Mouse (Mus musculus) E14TG2a.4 (cell line): ENCODE data around the gene Capns2.

Experiments
- CTCF ChIP-seq: conservative IDR thresholded peaks from 2 replicates; pipeline ENCODE4 v1.5.1; 2014; ENCODE audit warnings: low read length
- POU5F1 ChIP-seq: IDR thresholded peaks from 2 replicates; pipeline ENCODE4 v1.6.1; 2014; ENCODE audit warnings: low read length, borderline replicate concordance

DNA sequence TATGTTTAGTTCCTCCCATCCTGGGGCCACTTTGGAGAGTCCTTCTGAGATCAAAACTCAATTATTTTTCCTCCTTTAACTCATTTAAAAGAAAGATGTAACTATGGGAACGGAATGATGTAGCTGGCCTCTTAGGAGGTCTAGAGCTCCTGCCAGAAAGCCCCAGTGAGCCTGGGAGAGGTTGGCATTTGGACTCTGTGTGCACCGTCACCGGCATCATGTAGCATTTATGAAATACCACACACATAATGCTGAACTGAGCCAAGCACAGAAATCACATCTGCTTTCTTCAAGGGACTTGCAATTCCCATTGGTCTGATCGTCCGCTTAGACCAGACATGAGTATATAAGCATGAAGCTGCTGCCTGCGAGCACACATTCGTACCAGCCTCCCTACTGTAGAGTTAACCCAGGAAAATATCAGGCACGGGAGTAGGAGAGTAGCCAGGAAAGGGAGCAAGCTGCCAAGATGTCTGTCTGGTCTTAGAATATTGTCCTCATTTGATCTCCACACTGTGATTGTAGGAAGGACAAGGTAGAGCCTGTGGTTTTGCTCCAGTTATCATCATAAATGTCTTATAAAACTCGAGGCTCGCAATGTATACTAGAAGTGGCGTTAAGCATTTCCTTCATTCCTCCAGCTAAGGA lies 2.4 kb downstream of the Capns2 start:
- TF ChIP-seq CTCF (no peak), POU5F1 (no peak)
